Mouse (Mus musculus) thymus, postnatal 0 days (tissue): ENCODE measurements around the gene Agrn. TPM values are rescaled to one million over a fixed set of nuclear protein-coding genes. Genes with fewer than 3 reads are reported as not detected.
"Not testable (repeated sequence)": the region's sequence is repeated elsewhere in the genome, so short reads cannot be mapped to it uniquely, and the experiment has no call there.

ENCODE experiments used
- DNase-seq: peaks from one replicate; pipeline ENCODE4 v3.0.0-alpha.2; 2015; ENCODE audit warnings: low spot score
- microRNA-seq: library from miRNA; unstranded; fragments of <30 nt; microRNA quantifications from one replicate; pipeline ENCODE4, GENCODE M21; 2016; ENCODE audit warnings: borderline number of aligned reads
- polyA plus RNA-seq: library from polyadenylated mRNA; unstranded; fragments of >200 nt; fragmentation: Nextera tagmentation; extraction: Ambion mirVana; gene quantifications from 2 replicates; pipeline ENCODE4 v1.2.1, GENCODE M21; 2015

Agrn gene
- polyA plus RNA-seq, 1 experiment from 2014 or later = 10.4 TPM

GRCm38 (mm10) chr4:156154771-156155170 lies 42.5 kb downstream of the Agrn start:
- DNase-seq = no peak

- not testable (repeated sequence) for DNase-seq
Measured at GRCm38 (mm10) chr4:156150887-156151286, 46.4 kb downstream of the Agrn start.

GRCm38 (mm10) chr4:156136285-156137100 lies 60.8 kb downstream of the Agrn start:
- no peak for DNase-seq

GRCm38 (mm10) chr4:156135801-156136200 lies 61.5 kb downstream of the Agrn start:
- no peak for DNase-seq

GRCm38 (mm10) chr4:156135112-156135511 lies 62.2 kb downstream of the Agrn start:
- DNase-seq = no peak

- no peak for DNase-seq
Measured at GRCm38 (mm10) chr4:156133943-156134605, 63.2 kb downstream of the Agrn start.

- no peak for DNase-seq
Measured at GRCm38 (mm10) chr4:156133334-156133733, 64.0 kb downstream of the Agrn start.

- DNase-seq = no peak
Measured at GRCm38 (mm10) chr4:156130940-156131339, 66.3 kb downstream of the Agrn start.

- no peak for DNase-seq
Measured at GRCm38 (mm10) chr4:156130436-156130835, 66.9 kb downstream of the Agrn start, which contains the start of gene Rnf223. Gene Rnf223, plus strand, starts transcription at chr4:156130513.

GRCm38 (mm10) chr4:156128746-156129145 lies 68.5 kb downstream of the Agrn start:
- DNase-seq = no peak

- DNase-seq = no peak
Measured at GRCm38 (mm10) chr4:156126841-156127240, 70.4 kb downstream of the Agrn start.

- no peak for DNase-seq
Measured at GRCm38 (mm10) chr4:156125393-156125792, 71.9 kb downstream of the Agrn start.

GRCm38 (mm10) chr4:156124077-156124476 lies 73.2 kb downstream of the Agrn start:
- no peak for DNase-seq

Small RNA genes lying within 50 kb of the gene (microRNA-seq; reads per million reads assigned to microRNA genes)
- gene Mir7658 = 3.3 reads per million

Other genes with a start within 250 kb of the Agrn start
- 14.9 and 19.3 TPM in 2 replicates for gene C1qtnf12, start 235.2 kb downstream of the Agrn start, polyA plus RNA-seq
- 8.4 and 10.7 TPM in 2 replicates for gene B3galt6, start 204.8 kb downstream of the Agrn start, polyA plus RNA-seq
- gene Sdf4, start 204.6 kb downstream of the Agrn start, polyA plus RNA-seq = 187 and 194 TPM in 2 replicates
- gene Tnfrsf4, start 183.6 kb downstream of the Agrn start, polyA plus RNA-seq = 7.9 and 9.5 TPM in 2 replicates
- 13.9 and 14.8 TPM in 2 replicates for gene Tnfrsf18, start 171.3 kb downstream of the Agrn start, polyA plus RNA-seq
- 0.27 and 0.35 TPM in 2 replicates for gene Ttll10, start 138.1 kb downstream of the Agrn start, polyA plus RNA-seq
- 16.3 and 17.5 TPM in 2 replicates for gene 9430015G10Rik, start 87.5 kb downstream of the Agrn start, polyA plus RNA-seq
- 0.09 and 0.23 TPM in 2 replicates for gene Rnf223, start 67.0 kb downstream of the Agrn start, polyA plus RNA-seq
- gene Isg15, start 3.3 kb upstream of the Agrn start, polyA plus RNA-seq = 70.8 and 74.6 TPM in 2 replicates
- gene AW011738, start 5.8 kb upstream of the Agrn start, polyA plus RNA-seq = 11.4 and 11.9 TPM in 2 replicates
- 0.96 and 1.0 TPM in 2 replicates for gene Perm1, start 18.4 kb upstream of the Agrn start, polyA plus RNA-seq
- 15.6 and 16.3 TPM in 2 replicates for gene Plekhn1, start 37.4 kb upstream of the Agrn start, polyA plus RNA-seq
- gene Noc2l, start 38.5 kb upstream of the Agrn start, polyA plus RNA-seq = 82.9 and 89.1 TPM in 2 replicates
- 0.32 and 0.59 TPM in 2 replicates for gene Samd11, start 58.2 kb upstream of the Agrn start, polyA plus RNA-seq
- gene Vmn2r-ps159, start 133.6 kb upstream of the Agrn start, polyA plus RNA-seq = not detected in 2 replicates